Mouse (Mus musculus): Measurements from ENCODE around the gene Slc25a34.

Slc25a34 gene

DNA sequence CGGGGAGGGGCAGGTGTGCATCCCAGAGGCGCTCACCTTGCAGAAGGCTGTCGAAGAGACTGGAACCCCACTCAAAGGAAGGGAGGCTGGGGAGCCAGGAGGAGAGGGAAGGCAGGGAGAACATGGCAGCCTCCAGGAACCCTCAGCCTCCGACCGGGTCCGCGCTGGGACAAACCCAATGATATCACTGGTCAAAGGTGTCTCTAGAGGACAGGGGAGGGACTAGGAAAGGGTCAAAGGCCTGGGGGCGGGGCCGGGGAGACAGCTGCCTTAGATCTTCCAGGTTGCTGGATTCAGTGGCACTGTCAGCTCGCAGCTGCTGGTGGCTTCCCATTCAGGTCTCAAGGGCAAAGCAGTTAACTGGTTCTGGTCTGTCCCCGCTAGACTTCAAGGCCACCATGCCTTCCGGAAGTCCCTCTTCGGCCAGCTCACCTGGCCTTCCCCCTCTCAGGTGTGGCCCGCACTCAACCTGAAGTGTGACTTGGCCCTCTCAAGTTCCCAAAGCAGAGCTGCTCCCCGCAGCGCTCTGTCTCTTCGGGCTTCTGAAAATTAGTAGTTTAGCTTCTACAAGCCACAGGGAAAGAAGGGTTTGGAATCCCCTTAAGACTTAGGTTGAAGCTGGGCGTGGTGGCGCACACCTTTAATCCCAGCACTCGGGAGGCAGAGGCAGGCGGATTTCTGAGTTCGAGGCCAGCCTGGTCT is 5.6 kb downstream of the Slc25a34 start:
- DNase-seq (ENCODE audit: low spot score), result no peak

DNA sequence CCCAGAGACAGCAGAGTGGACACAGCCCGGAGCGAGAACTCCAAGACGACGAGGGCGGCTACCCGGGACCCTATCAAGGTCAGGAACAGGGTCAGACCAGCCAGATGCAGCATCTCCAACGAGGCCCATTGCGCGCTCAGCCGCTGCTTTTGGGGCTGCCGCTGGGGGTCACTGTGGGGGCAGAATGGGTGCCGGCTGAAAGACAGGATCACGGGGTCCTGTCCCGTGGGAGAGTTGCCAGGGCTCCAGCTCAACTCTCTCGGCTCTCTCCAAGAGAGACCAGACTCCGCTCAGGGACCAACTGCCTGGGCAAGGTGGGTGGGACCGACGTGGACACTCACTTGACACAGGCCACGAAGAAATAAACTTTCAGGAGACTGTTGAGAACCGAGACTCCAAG is 6.3 kb downstream of the Slc25a34 start:
- no peak for DNase-seq (ENCODE audit: low spot score)

- no peak for DNase-seq (ENCODE audit: low spot score)
Observed at GRCm38 (mm10) chr4:141616811-141617210, 6.8 kb downstream of the Slc25a34 start.

- DNase-seq (ENCODE audit: low spot score), result no peak
Observed at GRCm38 (mm10) chr4:141614946-141615345, 8.7 kb downstream of the Slc25a34 start.

GRCm38 (mm10) chr4:141609538-141609937 is 14.1 kb downstream of the Slc25a34 start:
- DNase-seq (ENCODE audit: low spot score), result no peak

GRCm38 (mm10) chr4:141605861-141606260 is 17.8 kb downstream of the Slc25a34 start, which contains the start of gene Fblim1:
Gene Fblim1, minus strand, starts transcription at chr4:141606096.
- DNase-seq (ENCODE audit: low spot score), result no peak

DNA sequence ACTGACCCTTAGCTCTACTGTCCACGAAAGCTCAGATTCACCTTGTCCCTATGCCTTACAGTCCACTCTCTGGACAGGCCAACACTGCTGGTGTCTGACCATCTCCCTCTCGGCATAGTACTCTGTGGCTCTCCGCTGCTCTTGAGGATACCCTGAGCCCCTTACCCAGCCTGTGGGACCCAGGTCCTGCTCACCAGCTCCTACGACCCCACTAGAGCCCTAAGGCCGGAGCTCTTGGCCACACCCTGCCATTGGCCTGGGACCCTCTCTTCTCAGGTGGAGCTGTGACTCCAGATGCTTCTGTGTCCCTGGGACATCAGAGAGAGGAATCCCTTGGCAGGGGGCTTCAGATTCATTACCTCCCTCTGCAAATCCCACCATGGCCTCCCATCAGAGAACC is 18.2 kb downstream of the Slc25a34 start:
- DNase-seq (ENCODE audit: low spot score), result no peak

DNA sequence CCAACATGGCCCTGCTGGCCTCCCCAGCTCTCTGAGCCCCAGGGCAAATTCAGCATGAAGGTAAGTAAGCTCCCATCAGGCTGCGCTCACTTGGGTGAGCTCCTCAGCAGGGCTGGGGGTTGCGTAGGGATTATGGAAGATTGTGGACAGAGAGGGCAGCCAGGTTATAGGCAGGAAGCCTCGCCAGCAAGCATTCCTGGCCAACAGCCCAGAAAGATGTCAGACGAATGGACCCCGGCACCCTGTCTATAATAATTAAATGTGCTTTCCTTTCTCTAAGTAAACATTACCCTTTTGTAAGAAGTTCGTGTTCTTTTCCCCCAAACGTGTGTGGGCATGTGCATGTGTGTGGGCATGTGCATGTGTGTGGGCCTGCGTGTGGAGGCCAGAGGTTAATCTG is 19.1 kb downstream of the Slc25a34 start:
- DNase-seq (ENCODE audit: low spot score), result no peak

DNA sequence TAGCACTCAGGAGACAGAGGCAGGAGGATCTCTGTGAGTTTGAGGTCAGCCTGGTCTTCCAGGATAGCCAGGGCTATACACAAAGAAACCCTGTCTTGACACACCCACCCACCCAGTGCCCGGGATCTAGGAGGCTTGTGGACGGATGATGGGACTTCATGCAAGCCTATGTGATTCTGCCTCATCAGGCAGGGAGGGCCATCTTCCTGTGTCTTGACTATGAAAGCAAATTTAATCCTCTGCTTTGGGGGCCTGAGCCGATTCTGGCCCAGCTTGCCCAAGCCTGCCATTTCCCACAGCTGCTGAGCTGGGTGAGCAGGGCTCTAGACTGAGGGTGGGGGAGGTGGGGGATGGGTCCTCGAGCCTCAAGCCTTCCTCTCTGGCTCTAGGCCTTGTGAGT is 19.7 kb downstream of the Slc25a34 start:
- no peak for DNase-seq (ENCODE audit: low spot score)

GRCm38 (mm10) chr4:141602523-141603223 is 20.9 kb downstream of the Slc25a34 start:
- no peak for DNase-seq (ENCODE audit: low spot score)

GRCm38 (mm10) chr4:141601148-141601862 is 22.3 kb downstream of the Slc25a34 start:
- no peak for DNase-seq (ENCODE audit: low spot score)

DNA sequence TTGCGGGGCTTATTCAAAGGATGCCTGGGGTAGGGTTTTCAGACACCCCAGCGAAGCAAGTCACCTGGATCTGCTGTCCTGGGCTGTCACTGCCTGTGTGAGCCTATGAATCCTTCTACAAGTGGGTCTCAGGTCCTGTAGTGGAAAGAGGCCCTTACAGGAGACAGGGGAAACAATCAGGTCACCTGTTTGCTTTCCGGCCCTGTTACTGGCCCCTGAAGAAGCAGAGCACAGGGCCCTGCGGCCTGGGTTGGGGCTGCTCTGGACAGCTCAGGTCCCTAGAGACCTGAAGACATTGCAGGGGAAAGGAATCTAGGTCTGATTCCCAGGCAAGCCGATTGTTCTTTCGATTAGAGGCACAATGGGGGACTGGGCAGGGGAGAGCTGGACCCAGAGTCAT is 23.3 kb downstream of the Slc25a34 start:
- no peak for DNase-seq (ENCODE audit: low spot score)

- no peak for DNase-seq (ENCODE audit: low spot score)
Observed at GRCm38 (mm10) chr4:141599251-141600141, 24.1 kb downstream of the Slc25a34 start.

DNA sequence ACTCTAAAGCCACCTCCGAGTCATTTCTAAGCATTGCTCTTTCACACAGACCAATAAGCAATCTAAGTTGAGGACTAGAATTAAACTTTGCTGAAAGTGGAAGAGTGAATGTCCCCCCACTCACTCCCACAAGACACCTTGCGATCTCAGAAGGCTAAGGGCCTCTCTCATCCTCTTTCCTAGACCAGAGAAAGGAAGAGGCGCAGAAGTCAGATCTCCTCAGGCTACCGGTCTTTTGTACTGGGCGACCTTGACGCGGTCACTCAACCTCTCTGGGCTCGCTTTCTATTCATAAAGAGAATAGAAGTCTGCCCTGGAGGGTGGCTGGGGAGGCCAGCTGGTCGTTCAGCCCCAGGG is 24.7 kb downstream of the Slc25a34 start:
- no peak for DNase-seq (ENCODE audit: low spot score)

DNA sequence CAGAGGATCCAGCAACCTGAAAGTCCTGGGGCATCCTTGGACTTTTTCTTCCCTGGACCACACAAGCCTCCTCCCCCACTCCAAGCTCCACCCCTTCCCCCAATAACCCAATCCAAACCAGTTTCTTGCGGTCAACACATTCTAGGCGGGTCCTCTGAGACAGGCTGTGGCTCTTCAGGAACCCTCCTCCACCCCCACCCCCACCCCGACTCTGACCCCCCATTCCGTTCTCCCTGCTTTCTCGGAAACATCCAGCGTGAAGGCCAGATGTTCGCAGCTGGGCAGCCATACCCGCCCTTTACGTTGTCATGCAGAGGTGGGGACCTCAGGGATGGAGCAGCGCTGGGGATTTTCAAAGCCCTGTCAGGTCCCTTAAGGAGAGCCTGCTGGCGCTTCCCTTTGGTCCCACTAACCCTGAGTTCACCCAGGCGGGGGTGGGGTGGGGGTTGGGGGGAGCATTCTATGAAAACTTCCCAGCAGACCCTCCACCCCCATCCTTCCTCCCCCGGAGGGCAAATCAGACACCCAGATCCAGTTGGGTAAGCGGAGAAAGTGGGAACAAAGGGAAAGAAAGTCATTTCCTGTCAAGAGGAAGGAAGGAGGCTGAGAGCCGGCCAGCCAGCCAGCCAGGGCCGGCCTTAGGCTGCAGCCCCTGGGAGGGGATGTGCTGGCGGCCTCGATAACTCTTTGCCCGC is 25.3 kb downstream of the Slc25a34 start:
- DNase-seq (ENCODE audit: low spot score), result no peak

DNA sequence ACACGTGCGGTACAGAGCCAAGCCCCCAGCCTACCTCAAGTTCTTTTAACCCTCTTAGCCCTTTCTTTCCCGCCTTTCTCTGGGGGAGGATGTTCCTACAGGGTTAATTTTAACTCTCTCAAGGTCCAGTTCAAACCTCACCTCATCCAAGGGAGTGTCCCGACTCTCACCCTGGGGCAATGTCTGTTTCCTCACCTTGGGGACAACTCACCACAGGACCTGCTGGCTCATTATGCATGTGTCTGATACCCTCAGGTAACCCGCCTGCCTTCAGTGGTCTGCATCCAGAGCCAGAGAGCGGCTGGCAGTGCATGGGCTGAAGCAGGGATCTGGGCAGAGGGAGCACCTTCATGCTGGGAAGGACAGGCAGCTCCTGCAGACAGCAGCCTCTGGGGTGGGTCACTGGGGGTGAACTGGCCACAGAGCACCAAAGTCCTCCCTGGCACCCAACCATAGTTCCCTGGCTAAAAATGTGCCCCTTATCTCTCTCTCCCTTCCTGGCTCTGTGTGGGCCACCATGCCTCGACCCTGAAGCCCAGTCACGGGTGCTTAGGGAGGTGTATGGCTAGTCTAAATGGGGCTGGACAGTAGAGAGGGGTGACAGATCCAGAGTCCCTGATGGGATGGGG is 26.8 kb downstream of the Slc25a34 start:
- no peak for DNase-seq (ENCODE audit: low spot score)

DNA sequence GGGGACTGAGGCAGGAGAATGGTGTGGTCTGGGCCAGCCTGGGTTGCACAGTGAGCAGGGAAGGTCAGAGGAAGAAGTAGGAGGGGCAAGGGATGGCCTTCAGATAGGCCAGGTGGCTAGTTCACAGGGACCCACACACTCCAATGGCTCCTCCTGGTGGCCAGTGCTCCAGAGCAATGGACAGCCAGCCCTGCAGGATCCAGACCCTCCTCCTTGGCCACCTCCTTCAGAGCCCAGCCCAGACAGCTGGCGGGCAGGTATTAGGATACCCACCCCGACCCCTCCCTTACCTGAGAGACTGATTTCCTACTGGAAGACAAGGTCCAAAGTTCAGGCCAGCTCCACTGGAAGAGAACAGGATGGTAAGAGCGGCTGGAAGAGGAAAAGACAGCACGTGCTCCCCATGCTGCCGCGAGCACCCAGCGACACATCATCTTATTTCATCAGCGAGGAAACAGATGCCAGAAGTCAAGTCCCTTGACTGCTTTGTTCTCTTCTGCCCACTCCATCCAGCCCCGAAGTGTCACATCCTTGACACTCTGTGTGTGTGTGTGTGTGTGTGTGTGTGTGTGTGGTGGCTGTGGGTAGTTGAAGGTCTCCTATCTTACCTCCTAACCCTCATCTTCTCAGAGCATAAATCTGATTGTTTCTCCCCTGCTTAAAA is 27.9 kb downstream of the Slc25a34 start:
- DNase-seq (ENCODE audit: low spot score), result no peak

DNA sequence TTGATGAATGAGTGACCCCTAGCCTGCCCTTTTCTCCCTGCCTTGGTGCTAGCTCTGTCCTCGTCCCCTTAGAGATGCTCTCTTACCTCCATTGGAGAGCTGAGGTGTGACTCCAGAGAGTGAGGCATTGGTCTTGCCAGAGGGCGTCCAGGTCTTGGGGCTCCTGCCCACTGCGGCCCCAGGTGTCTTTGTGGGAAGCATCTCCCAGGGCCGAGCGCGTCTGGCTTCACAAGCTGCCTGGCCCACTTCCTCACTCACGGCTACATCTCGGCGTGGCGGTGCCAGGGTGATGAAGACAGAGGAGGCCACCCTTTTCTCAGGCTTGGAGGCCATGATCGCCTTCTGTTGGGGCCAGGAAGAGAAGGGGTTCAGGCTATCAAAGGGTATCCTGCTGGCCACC is 28.5 kb downstream of the Slc25a34 start:
- DNase-seq (ENCODE audit: low spot score), result no peak

- DNase-seq (ENCODE audit: low spot score), result no peak
Observed at GRCm38 (mm10) chr4:141591547-141591946, 32.1 kb downstream of the Slc25a34 start.

DNA sequence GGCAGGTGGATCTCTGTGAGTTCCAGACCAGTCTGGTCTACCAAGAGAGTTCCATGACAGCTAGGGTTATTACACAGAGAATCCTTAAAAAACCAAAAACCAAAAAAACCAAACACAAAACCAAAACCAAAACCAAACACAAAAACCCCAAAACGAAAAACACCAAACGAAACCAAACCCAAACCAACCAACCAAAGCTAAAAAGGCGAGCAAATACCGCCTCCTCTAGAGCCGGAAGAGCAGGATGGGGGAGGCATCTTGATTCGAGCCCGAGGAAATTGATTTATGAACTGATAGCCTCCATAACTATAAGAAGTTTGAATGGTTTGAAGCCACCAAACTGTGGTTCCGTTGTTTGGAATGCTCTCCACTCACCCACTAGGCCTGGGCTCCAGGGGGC is 39.7 kb downstream of the Slc25a34 start:
- DNase-seq (ENCODE audit: low spot score), result no peak

DNA sequence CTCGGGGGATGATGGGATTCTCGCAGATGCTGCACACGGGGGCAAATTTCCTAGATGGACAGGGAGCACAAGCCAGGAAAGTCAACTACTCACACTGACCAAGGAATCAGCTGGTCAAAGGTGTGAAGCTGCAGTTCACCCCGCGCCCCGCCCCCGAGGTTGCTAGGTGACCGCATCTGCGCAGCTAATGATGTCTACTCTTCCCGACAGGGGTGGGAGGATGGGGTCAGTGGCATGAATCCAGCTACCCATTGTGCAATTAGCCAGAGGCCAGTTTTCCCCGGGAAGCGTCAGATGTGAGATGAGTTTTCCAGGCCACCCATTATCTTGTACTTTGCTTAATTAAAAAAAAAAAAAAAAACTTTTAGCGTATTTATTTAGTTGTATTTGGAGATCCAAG is 42.6 kb downstream of the Slc25a34 start:
- no peak for DNase-seq (ENCODE audit: low spot score)
